Mouse (Mus musculus): Measurements from ENCODE around the gene Pycr1. TPM values are rescaled to one million over a fixed set of nuclear protein-coding genes. Genes with fewer than 3 reads are reported as not detected.

Gene Pycr1
- polyA plus RNA-seq, 2 experiments = 56.9 to 66.4 TPM

- no peak for TF ChIP-seq POLR2A (IDR thresholded peaks at IDR 0.05; ENCODE audit: borderline replicate concordance, extremely low read depth, insufficient read depth, insufficient read length)
- Histone ChIP-seq H3K9me3 (ENCODE audit: control insufficient read depth, low read length) (no peaks in the 10 kb centered on the region), H3K27ac (replicated peaks; ENCODE audit: low read depth, low read length) (peak within 1 kb of the TSS; percentile 53; the same call in 1 of the 2 replicates), H3K4me2 (replicated peaks; ENCODE audit: low read depth, low read length, severe bottlenecking) (peak within 1 kb of the TSS; percentile 99), H3K27me3 (ENCODE audit: control insufficient read depth, insufficient read depth, low read length) (no peaks in the 10 kb centered on the region), H3K4me3 (replicated peaks; ENCODE audit: low read length) (peak within 1 kb of the TSS; percentile 94), H3K4me1 (ENCODE audit: control insufficient read depth, insufficient read depth, low read length) (peaks cover 4% of the 10 kb centered on the region; the same call in 1 of the 2 replicates), H3K36me3 (ENCODE audit: control insufficient read depth, insufficient read depth, low read length) (peaks cover 51% of the 10 kb centered on the region), H3K9ac (ENCODE audit: low read depth, low read length, severe bottlenecking) (peak within 1 kb of the TSS; percentile 66)
- 20% methylated on average over 5 of the region's 5 CpGs for WGBS
- ATAC-seq (ENCODE audit: low FRiP score, low read depth) = peak; percentile 9; the same call in 1 of the 2 replicates
- DNase-seq (ENCODE audit: low spot score) = no peak
These were observed 18.3 kb downstream of the Pycr1 start, which contains the start of gene Sirt7 for GRCm38 (mm10) chr11:120625152-120625775. Sirt7 (minus strand) TSS chr11:120625240.

GRCm38 (mm10) chr11:120624680-120625111, 18.9 kb downstream of the Pycr1 start:
- peaks cover 57% of the 10 kb centered on the region for H3K36me3 ChIP-seq (ENCODE audit: control insufficient read depth, insufficient read depth, low read length)
- H3K27ac ChIP-seq (replicated peaks; ENCODE audit: low read depth, low read length) = peak overlapping the region; percentile 53; the same call in 1 of the 2 replicates
- peak overlapping the region; percentile 99 for H3K4me2 ChIP-seq (replicated peaks; ENCODE audit: low read depth, low read length, severe bottlenecking)
- under 1% methylated on average over 27 of the region's 53 CpGs for WGBS
- peak overlapping the region; percentile 66 for H3K9ac ChIP-seq (ENCODE audit: low read depth, low read length, severe bottlenecking)
- no peak for TF ChIP-seq POLR2A (IDR thresholded peaks at IDR 0.05; ENCODE audit: borderline replicate concordance, extremely low read depth, insufficient read depth, insufficient read length)
- H3K4me1 ChIP-seq (ENCODE audit: control insufficient read depth, insufficient read depth, low read length) = peaks cover 4% of the 10 kb centered on the region; the same call in 1 of the 2 replicates
- H3K4me3 ChIP-seq (replicated peaks; ENCODE audit: low read length) = peak overlapping the region; percentile 94
- no peaks in the 10 kb centered on the region for H3K27me3 ChIP-seq (ENCODE audit: control insufficient read depth, insufficient read depth, low read length)
- peak; percentile 93 for DNase-seq (ENCODE audit: low spot score)
- peak; percentile 83 for ATAC-seq (ENCODE audit: low FRiP score, low read depth)
- no peaks in the 10 kb centered on the region for H3K9me3 ChIP-seq (ENCODE audit: control insufficient read depth, low read length)

- peak; percentile 30 for DNase-seq (ENCODE audit: low spot score)
- Histone ChIP-seq H3K9me3 (ENCODE audit: control insufficient read depth, low read length) (no peaks in the 10 kb centered on the region), H3K27ac (replicated peaks; ENCODE audit: low read depth, low read length) (peak overlapping the region; percentile 53; the same call in 1 of the 2 replicates), H3K4me1 (ENCODE audit: control insufficient read depth, insufficient read depth, low read length) (peaks cover 4% of the 10 kb centered on the region; the same call in 1 of the 2 replicates), H3K27me3 (ENCODE audit: control insufficient read depth, insufficient read depth, low read length) (no peaks in the 10 kb centered on the region), H3K4me2 (replicated peaks; ENCODE audit: low read depth, low read length, severe bottlenecking) (peak overlapping the region; percentile 99), H3K36me3 (ENCODE audit: control insufficient read depth, insufficient read depth, low read length) (peaks cover 54% of the 10 kb centered on the region), H3K9ac (ENCODE audit: low read depth, low read length, severe bottlenecking) (peak overlapping the region; percentile 66), H3K4me3 (replicated peaks; ENCODE audit: low read length) (peak overlapping the region; percentile 94)
- no peak for TF ChIP-seq POLR2A (IDR thresholded peaks at IDR 0.05; ENCODE audit: borderline replicate concordance, extremely low read depth, insufficient read depth, insufficient read length)
- 13% methylated on average over 29 of the region's 30 CpGs for WGBS
- peak; percentile 56 for ATAC-seq (ENCODE audit: low FRiP score, low read depth)
These were observed 19.4 kb downstream of the Pycr1 start for GRCm38 (mm10) chr11:120623961-120624679.

GRCm38 (mm10) chr11:120622805-120623204, 20.8 kb downstream of the Pycr1 start:
- H3K4me1 ChIP-seq (ENCODE audit: control insufficient read depth, insufficient read depth, low read length) = peaks cover 4% of the 10 kb centered on the region; the same call in 1 of the 2 replicates
- H3K27ac ChIP-seq (replicated peaks; ENCODE audit: low read depth, low read length) = no peak overlapping the region
- H3K9ac ChIP-seq (ENCODE audit: low read depth, low read length, severe bottlenecking) = no peak overlapping the region
- H3K4me3 ChIP-seq (replicated peaks; ENCODE audit: low read length) = no peak overlapping the region
- peaks cover 56% of the 10 kb centered on the region for H3K36me3 ChIP-seq (ENCODE audit: control insufficient read depth, insufficient read depth, low read length)
- 92% methylated on average over 6 of the region's 6 CpGs for WGBS
- no peaks in the 10 kb centered on the region for H3K9me3 ChIP-seq (ENCODE audit: control insufficient read depth, low read length)
- no peak for ATAC-seq (ENCODE audit: low FRiP score, low read depth)
- DNase-seq (ENCODE audit: low spot score) = no peak
- H3K4me2 ChIP-seq (replicated peaks; ENCODE audit: low read depth, low read length, severe bottlenecking) = no peak overlapping the region
- H3K27me3 ChIP-seq (ENCODE audit: control insufficient read depth, insufficient read depth, low read length) = no peaks in the 10 kb centered on the region
- no peak for TF ChIP-seq POLR2A (IDR thresholded peaks at IDR 0.05; ENCODE audit: borderline replicate concordance, extremely low read depth, insufficient read depth, insufficient read length)

- ATAC-seq (ENCODE audit: low FRiP score, low read depth) (no peak), DNase-seq (ENCODE audit: low spot score) (no peak)
- 91% methylated on average over 13 of the region's 14 CpGs for WGBS
- H3K27ac ChIP-seq (replicated peaks; ENCODE audit: low read depth, low read length) = no peak overlapping the region
- no peak overlapping the region for H3K9ac ChIP-seq (ENCODE audit: low read depth, low read length, severe bottlenecking)
- no peaks in the 10 kb centered on the region for H3K27me3 ChIP-seq (ENCODE audit: control insufficient read depth, insufficient read depth, low read length)
- peaks cover 52% of the 10 kb centered on the region for H3K36me3 ChIP-seq (ENCODE audit: control insufficient read depth, insufficient read depth, low read length)
- H3K4me2 ChIP-seq (replicated peaks; ENCODE audit: low read depth, low read length, severe bottlenecking) = no peak overlapping the region
- H3K4me1 ChIP-seq (ENCODE audit: control insufficient read depth, insufficient read depth, low read length) = peaks cover 12% of the 10 kb centered on the region
- H3K9me3 ChIP-seq (ENCODE audit: control insufficient read depth, low read length) = no peaks in the 10 kb centered on the region
- no peak overlapping the region for H3K4me3 ChIP-seq (replicated peaks; ENCODE audit: low read length)
- no peak for TF ChIP-seq POLR2A (IDR thresholded peaks at IDR 0.05; ENCODE audit: borderline replicate concordance, extremely low read depth, insufficient read depth, insufficient read length)
These were observed 23.4 kb downstream of the Pycr1 start for GRCm38 (mm10) chr11:120620195-120620594.

Data from limb, embryonic 14.5 days (tissue).